Mouse (Mus musculus): ENCODE data around the gene Ano1. TPM values are rescaled to one million over a fixed set of nuclear protein-coding genes. Genes with fewer than 3 reads are reported as not detected.

The Ano1 gene
- total and polyA plus RNA-seq, 3 experiments: 0.04 TPM; not detected in 2

DNA sequence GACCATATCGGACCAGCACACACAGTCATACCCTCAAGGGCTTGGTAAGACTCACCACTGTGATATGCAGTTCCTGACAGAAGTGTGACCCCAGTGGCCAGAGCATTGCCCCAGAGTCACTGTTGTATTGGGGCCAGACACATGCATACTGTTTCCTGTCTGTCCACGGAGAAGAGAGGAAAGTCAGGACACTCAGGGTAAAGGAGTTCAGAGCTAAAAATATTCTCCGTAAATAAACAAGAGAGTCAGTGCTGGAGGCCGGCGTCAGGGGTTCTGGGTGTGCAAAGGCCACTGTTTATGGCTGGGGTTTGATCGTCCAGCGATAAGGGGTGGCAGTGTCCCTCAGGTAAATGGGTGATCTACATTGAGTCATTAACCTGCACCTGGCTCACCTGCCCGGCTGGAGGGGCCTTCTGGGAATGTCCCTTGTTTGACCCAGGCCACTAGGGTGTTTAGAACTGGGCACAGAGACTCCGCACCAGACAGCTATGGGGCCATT lies 44.3 kb upstream of the Ano1 start:
- Histone ChIP-seq H3K79me2 (ENCODE audit: control insufficient read depth, insufficient read depth, low read length, poor library complexity) (no peaks in the 10 kb centered on the region), H3K27me3 (ENCODE audit: control insufficient read depth in 1 of 2, insufficient read depth in 2 of 2, low read length in 2 of 2) (no peaks in the 10 kb centered on the region), H3K9ac (ENCODE audit: control insufficient read depth, low read depth, low read length, poor library complexity, severe bottlenecking) (no peak overlapping the region), H3K27ac (ENCODE audit: control insufficient read depth, low read depth, low read length) (no peak overlapping the region), H3K4me3 (ENCODE audit: control insufficient read depth in 1 of 2, insufficient read depth in 1 of 2, low read depth in 2 of 2, low read length in 2 of 2) (no peak overlapping the region), H3K9me3 (replicated peaks; ENCODE audit: insufficient read depth, low read length) (no peaks in the 10 kb centered on the region), H3K36me3 (ENCODE audit: control insufficient read depth in 1 of 2, insufficient read depth in 2 of 2, low read length in 2 of 2) (no peaks in the 10 kb centered on the region), H3K4me1 (ENCODE audit: control insufficient read depth in 1 of 2, insufficient read depth in 2 of 2, low read length in 2 of 2) (no peaks in the 10 kb centered on the region)
- DNase-seq (ENCODE audit: low read depth, low spot score): no peak
- TF ChIP-seq GABPA (IDR thresholded peaks at IDR 0.05; ENCODE audit: low read depth, low read length): no peak
- no peak for TF ChIP-seq MYB (IDR thresholded peaks at IDR 0.05; ENCODE audit: low read depth, low read length)
- no peak for TF ChIP-seq MAX (IDR thresholded peaks at IDR 0.05; ENCODE audit: low read length)
- TF ChIP-seq NELFE (IDR thresholded peaks at IDR 0.05; ENCODE audit: low read depth, low read length): no peak
- no peak for TF ChIP-seq MAZ (IDR thresholded peaks at IDR 0.05; ENCODE audit: low read depth, low read length)
- no peak for TF ChIP-seq MAFK (IDR thresholded peaks at IDR 0.05; ENCODE audit: borderline replicate concordance, low read depth, low read length)
- no peak for TF ChIP-seq POLR2AphosphoS2 (IDR thresholded peaks at IDR 0.05; ENCODE audit: low read length)
- TF ChIP-seq ZNF384 (IDR thresholded peaks at IDR 0.05; ENCODE audit: low read depth, low read length): no peak
- TF ChIP-seq TCF12 (IDR thresholded peaks at IDR 0.05; ENCODE audit: low read depth, low read length): no peak
- TF ChIP-seq USF2 (IDR thresholded peaks at IDR 0.05; ENCODE audit: borderline replicate concordance in 1 of 2, insufficient read depth in 1 of 2, low read depth in 1 of 2, low read length in 2 of 2): no peak
- TF ChIP-seq ZC3H11A (IDR thresholded peaks at IDR 0.05; ENCODE audit: low read depth, low read length): no peak
- no peak for TF ChIP-seq CTCF (IDR thresholded peaks at IDR 0.05 in 2 of 3, conservative IDR thresholded peaks at IDR 0.05 in 1 of 3; ENCODE audit: control insufficient read depth in 1 of 3, insufficient read depth in 1 of 3, low read depth in 2 of 3, low read length in 3 of 3, poor library complexity in 1 of 3, severe bottlenecking in 1 of 3)
- no peak for TF ChIP-seq KAT2A (conservative IDR thresholded peaks at IDR 0.05; ENCODE audit: low read depth, low read length)
- TF ChIP-seq TBP (IDR thresholded peaks at IDR 0.05; ENCODE audit: low read depth, low read length): no peak
- no peak for TF ChIP-seq UBTF (IDR thresholded peaks at IDR 0.05; ENCODE audit: borderline replicate concordance, insufficient read depth, low read depth, low read length)
- no peak for TF ChIP-seq CHD2 (IDR thresholded peaks at IDR 0.05; ENCODE audit: low read length)
- TF ChIP-seq BHLHE40 (IDR thresholded peaks at IDR 0.05; ENCODE audit: borderline replicate concordance, low read depth, low read length): no peak
- no peak for TF ChIP-seq USF1 (IDR thresholded peaks at IDR 0.05; ENCODE audit: low read depth, low read length)
- no peak for TF ChIP-seq EP300 (IDR thresholded peaks at IDR 0.05; ENCODE audit: low read depth in 1 of 2, low read length in 2 of 2)

GRCm38 (mm10) chr7:144793296-144793695 lies 41.5 kb upstream of the Ano1 start:
- TF ChIP-seq RAD21 (IDR thresholded peaks at IDR 0.05; ENCODE audit: low read depth, low read length): no peak
- TF ChIP-seq CHD1 (IDR thresholded peaks at IDR 0.05; ENCODE audit: low read depth, low read length): no peak
- TF ChIP-seq BHLHE40 (IDR thresholded peaks at IDR 0.05; ENCODE audit: borderline replicate concordance, low read depth, low read length): no peak
- TF ChIP-seq MAX (IDR thresholded peaks at IDR 0.05; ENCODE audit: low read length): no peak
- no peak for TF ChIP-seq USF2 (IDR thresholded peaks at IDR 0.05; ENCODE audit: borderline replicate concordance in 1 of 2, insufficient read depth in 1 of 2, low read depth in 1 of 2, low read length in 2 of 2)
- H3K9ac ChIP-seq (ENCODE audit: control insufficient read depth, low read depth, low read length, poor library complexity, severe bottlenecking): no peak overlapping the region
- H3K36me3 ChIP-seq (ENCODE audit: control insufficient read depth in 1 of 2, insufficient read depth in 2 of 2, low read length in 2 of 2): no peaks in the 10 kb centered on the region
- no peaks in the 10 kb centered on the region for H3K27me3 ChIP-seq (ENCODE audit: control insufficient read depth in 1 of 2, insufficient read depth in 2 of 2, low read length in 2 of 2)
- no peak for DNase-seq (ENCODE audit: low read depth, low spot score)
- no peak overlapping the region for H3K27ac ChIP-seq (ENCODE audit: control insufficient read depth, low read depth, low read length)
- no peaks in the 10 kb centered on the region for H3K79me2 ChIP-seq (ENCODE audit: control insufficient read depth, insufficient read depth, low read length, poor library complexity)
- H3K4me1 ChIP-seq (ENCODE audit: control insufficient read depth in 1 of 2, insufficient read depth in 2 of 2, low read length in 2 of 2): no peaks in the 10 kb centered on the region
- H3K9me3 ChIP-seq (replicated peaks; ENCODE audit: insufficient read depth, low read length): no peaks in the 10 kb centered on the region
- H3K4me3 ChIP-seq (ENCODE audit: control insufficient read depth in 1 of 2, insufficient read depth in 1 of 2, low read depth in 2 of 2, low read length in 2 of 2): no peak overlapping the region
